Mouse (Mus musculus) forebrain, embryonic 11.5 days (tissue): ENCODE results near the gene Hivep3. TPM values are rescaled to one million over a fixed set of nuclear protein-coding genes. Genes with fewer than 3 reads are reported as not detected.

Experiments used
- ATAC-seq: fragments of 200-750 bp; cut with Nextera tagmentation; replicated peaks from 2 replicates; pipeline ENCODE4 v1.8.0; 2017; ENCODE audit warnings: moderate TSS enrichment; ENCODE audit not compliant: low FRiP score
- DNase-seq: peaks from one replicate; pipeline ENCODE4 v3.0.0-alpha.2; 2017; ENCODE audit warnings: low spot score
- H3K27ac ChIP-seq: fragments of 300-500 bp; sonication (generic); 2 replicates; pipeline ENCODE4 v1.5.1; 2014; ENCODE audit warnings: low read depth, low read length
- H3K27me3 ChIP-seq: fragments of 300-500 bp; sonication (generic); 2 replicates; pipeline ENCODE4 v1.6.1; 2014; ENCODE audit warnings: mild to moderate bottlenecking, low read length, mixed read lengths; ENCODE audit not compliant: control insufficient read depth, insufficient read depth
- H3K36me3 ChIP-seq: fragments of 300-500 bp; sonication (generic); 2 replicates; pipeline ENCODE4 v1.6.1; 2014; ENCODE audit warnings: mild to moderate bottlenecking, low read length, moderate library complexity, mixed read lengths; ENCODE audit not compliant: control insufficient read depth, insufficient read depth
- H3K4me1 ChIP-seq: fragments of 300-500 bp; sonication (generic); replicated peaks from 2 replicates; pipeline ENCODE4 v1.6.1; 2014; ENCODE audit warnings: low read length, mixed read lengths; ENCODE audit not compliant: control insufficient read depth, insufficient read depth
- H3K4me2 ChIP-seq: fragments of 300-500 bp; sonication (generic); 2 replicates; pipeline ENCODE4 v1.6.1; 2014; ENCODE audit warnings: low read depth, mild to moderate bottlenecking, low read length, moderate library complexity, mixed read lengths; ENCODE audit not compliant: severe bottlenecking
- H3K4me3 ChIP-seq: fragments of 300-500 bp; sonication (generic); 2 replicates; pipeline ENCODE4 v1.5.1; 2014; ENCODE audit warnings: low read depth, low read length
- H3K9ac ChIP-seq: fragments of 300-500 bp; sonication (generic); 2 replicates; pipeline ENCODE4 v1.6.1; 2014; ENCODE audit warnings: low read length
- H3K9me3 ChIP-seq: fragments of 300-500 bp; sonication (generic); 2 replicates; pipeline ENCODE4 v1.6.1; 2016; ENCODE audit warnings: low read length, mixed read lengths; ENCODE audit not compliant: control insufficient read depth
- WGBS: fragments of 180-500 bp; shearing (Covaris S2); extraction: QIAGEN DNeasy Blood & Tissue Kit; methylation state at CpG from one replicate; pipeline ENCODE4 v1.1.7; 2014; 5-methylcytosine and 5-hydroxymethylcytosine counted together
- polyA plus RNA-seq: library from polyadenylated mRNA; unstranded; fragments of >200 nt; fragmentation: Nextera tagmentation; extraction: Ambion mirVana; gene quantifications from 2 replicates; pipeline ENCODE4 v1.2.1, GENCODE M21; 2014

Hivep3 gene
- polyA plus RNA-seq, 1 experiment from 2014 or later, result 2.2 TPM

DNA sequence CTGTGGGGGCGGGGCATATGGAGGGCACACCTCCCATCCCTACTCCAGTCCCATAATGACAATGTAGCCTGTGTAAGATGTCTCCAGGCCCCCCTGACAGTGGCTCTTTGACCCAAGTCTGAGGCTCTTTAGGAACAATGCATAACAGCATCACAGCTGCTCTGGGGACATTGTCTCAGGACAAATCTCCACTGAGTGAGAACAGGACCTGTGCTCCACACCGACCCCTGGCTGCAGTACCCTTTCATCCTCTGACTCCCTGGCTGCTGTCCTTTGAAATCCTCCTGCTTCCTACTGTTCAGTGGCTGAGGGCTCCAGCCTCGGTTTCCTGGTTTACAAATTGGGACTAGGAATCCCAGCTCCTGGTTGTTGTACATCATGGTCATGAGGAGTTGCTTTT lies 269.4 kb downstream of the Hivep3 start:
- Histone ChIP-seq H3K4me2 (no peak overlapping the region), H3K36me3 (no peaks in the 10 kb centered on the region), H3K9me3 (no peaks in the 10 kb centered on the region), H3K4me1 (no peaks in the 10 kb centered on the region), H3K27ac (no peak overlapping the region), H3K9ac (no peak overlapping the region), H3K4me3 (no peak overlapping the region), H3K27me3 (no peaks in the 10 kb centered on the region)
- no peak for ATAC-seq
- 35% methylated on average over 3 of the region's 3 CpGs for WGBS
- DNase-seq, result no peak

GRCm38 (mm10) chr4:120006046-120006445 lies 272.5 kb downstream of the Hivep3 start:
- Histone ChIP-seq H3K4me3 (no peak overlapping the region), H3K4me1 (no peaks in the 10 kb centered on the region), H3K9ac (no peak overlapping the region), H3K9me3 (no peaks in the 10 kb centered on the region), H3K4me2 (no peak overlapping the region), H3K27ac (no peak overlapping the region), H3K27me3 (no peaks in the 10 kb centered on the region), H3K36me3 (no peaks in the 10 kb centered on the region)
- no peak for ATAC-seq
- no peak for DNase-seq
- WGBS, result 82% methylated on average over 6 of the region's 6 CpGs

DNA sequence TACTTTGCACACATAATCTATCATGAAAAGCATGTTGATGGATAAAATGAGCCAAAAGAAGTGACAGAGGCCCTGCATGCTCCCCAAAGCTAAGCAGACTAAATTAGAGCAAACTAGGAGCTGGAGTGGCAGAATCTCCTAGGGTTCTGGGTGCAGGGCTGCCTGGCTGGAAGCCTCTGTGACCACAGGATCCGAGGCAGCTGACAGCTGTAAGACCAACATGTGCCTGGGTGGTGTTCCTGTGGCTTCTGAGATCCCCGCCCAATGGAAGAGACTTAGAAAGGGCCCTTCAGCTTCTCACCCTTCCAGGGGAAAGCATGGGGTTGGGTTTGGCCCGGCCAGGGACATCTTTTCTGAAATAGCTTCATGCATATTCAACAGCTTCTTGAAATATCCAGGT lies 274.3 kb downstream of the Hivep3 start:
- Histone ChIP-seq H3K36me3 (no peaks in the 10 kb centered on the region), H3K4me2 (no peak overlapping the region), H3K27me3 (no peaks in the 10 kb centered on the region), H3K9me3 (no peaks in the 10 kb centered on the region), H3K4me3 (no peak overlapping the region), H3K9ac (no peak overlapping the region), H3K4me1 (no peaks in the 10 kb centered on the region), H3K27ac (no peak overlapping the region)
- no peak for ATAC-seq
- DNase-seq, result no peak
- 74% methylated on average over 3 of the region's 3 CpGs for WGBS

DNA sequence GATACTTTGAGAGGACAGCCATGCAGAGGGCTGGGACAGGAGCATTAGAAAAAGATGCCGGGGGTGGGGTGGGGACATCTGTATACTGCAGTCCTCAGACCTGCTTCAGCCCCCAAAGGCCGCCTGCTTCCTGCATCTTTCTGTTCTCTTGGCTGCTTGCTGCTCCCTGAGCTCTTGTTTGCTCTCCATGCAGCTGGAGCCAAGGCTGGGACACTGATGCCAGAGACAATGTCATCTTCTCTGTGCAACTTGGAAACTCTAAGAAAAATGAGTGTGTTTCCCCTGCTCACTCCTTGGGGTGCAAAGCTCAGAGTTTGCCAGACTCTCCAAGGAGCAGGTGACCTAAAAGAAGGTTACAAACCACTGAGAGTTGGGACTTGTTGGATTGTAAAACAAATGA lies 275.6 kb downstream of the Hivep3 start:
- H3K9ac ChIP-seq, result no peak overlapping the region
- no peaks in the 10 kb centered on the region for H3K27me3 ChIP-seq
- H3K9me3 ChIP-seq, result no peaks in the 10 kb centered on the region
- no peak overlapping the region for H3K27ac ChIP-seq
- DNase-seq (no peak), ATAC-seq (no peak)
- H3K4me1 ChIP-seq, result no peaks in the 10 kb centered on the region
- 77% methylated on average over 2 of the region's 2 CpGs for whole genome bisulfite sequencing
- no peak overlapping the region for H3K4me2 ChIP-seq
- no peak overlapping the region for H3K4me3 ChIP-seq
- H3K36me3 ChIP-seq, result no peaks in the 10 kb centered on the region

DNA sequence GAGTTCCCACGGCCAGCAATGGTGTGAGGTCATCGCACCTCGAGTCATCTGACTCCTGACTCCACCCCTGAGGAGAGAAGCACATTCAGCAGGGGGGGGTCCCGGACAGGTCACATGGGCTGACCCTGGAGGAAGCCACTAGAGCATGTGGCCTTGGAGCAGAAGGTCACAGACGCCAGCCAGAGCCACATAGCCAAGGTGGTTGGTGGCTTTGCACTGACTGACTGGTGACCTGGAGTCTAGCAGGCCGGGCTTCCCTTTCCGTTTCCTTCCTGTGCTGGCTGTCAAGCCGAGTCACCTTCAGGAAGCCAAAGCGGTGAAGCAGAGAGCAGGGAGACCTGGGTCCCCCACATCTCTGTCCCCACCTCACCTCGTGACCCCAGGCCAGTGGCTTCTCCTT lies 278.2 kb downstream of the Hivep3 start:
- H3K4me2 ChIP-seq, result no peak overlapping the region
- H3K27ac ChIP-seq, result no peak overlapping the region
- no peaks in the 10 kb centered on the region for H3K4me1 ChIP-seq
- ATAC-seq (no peak), DNase-seq (no peak)
- no peak overlapping the region for H3K4me3 ChIP-seq
- H3K9ac ChIP-seq, result no peak overlapping the region
- no peaks in the 10 kb centered on the region for H3K36me3 ChIP-seq
- H3K27me3 ChIP-seq, result no peaks in the 10 kb centered on the region
- WGBS, result 72% methylated on average over 10 of the region's 10 CpGs
- no peaks in the 10 kb centered on the region for H3K9me3 ChIP-seq

DNA sequence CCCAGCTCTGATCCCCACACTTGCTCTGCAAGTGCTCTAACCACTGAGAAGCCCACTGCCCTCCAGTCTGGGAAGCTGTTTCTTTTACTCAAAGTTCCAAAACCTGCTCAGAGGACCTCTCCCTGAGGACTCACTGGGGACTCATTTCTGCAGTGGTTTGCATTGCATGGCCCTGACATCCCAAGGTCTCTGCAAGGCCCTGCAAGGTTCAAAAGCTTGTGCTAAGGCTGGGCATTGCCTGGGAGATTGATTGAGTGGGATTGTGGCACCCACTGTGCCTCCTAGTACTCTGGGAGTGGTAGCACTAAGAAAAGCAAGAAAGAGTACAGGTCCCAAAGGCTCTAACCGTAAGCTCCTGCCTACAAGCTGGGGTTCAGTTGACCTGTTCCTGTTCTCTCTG lies 279.3 kb downstream of the Hivep3 start:
- no peaks in the 10 kb centered on the region for H3K27me3 ChIP-seq
- DNase-seq (no peak), ATAC-seq (no peak)
- no peaks in the 10 kb centered on the region for H3K9me3 ChIP-seq
- H3K4me2 ChIP-seq, result no peak overlapping the region
- H3K4me3 ChIP-seq, result no peak overlapping the region
- 76% methylated on average over 1 of the region's 1 CpGs for WGBS
- H3K9ac ChIP-seq, result no peak overlapping the region
- no peaks in the 10 kb centered on the region for H3K4me1 ChIP-seq
- no peaks in the 10 kb centered on the region for H3K36me3 ChIP-seq
- no peak overlapping the region for H3K27ac ChIP-seq

DNA sequence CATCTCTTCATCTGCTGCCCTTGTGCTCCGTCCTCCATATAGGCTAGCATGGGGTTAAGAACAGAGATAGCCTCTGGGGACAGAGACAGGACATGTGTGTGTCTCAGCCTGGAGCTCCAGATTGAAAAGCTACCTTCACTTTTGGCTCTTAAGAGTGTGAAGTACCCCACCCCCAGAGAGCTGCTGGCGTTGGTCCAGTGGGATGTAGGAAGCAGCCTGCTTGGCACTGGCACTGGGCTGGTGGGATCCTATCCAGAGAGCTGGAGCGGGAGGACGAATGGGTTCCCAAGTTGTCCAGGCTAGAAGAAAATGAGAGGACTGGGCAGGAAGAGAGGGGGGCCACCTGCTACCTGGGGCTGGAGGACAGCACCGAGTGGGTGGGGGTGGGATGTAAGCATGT lies 284.8 kb downstream of the Hivep3 start:
- H3K4me2 ChIP-seq, result no peak overlapping the region
- no peaks in the 10 kb centered on the region for H3K27me3 ChIP-seq
- no peak overlapping the region for H3K4me3 ChIP-seq
- H3K9me3 ChIP-seq, result no peaks in the 10 kb centered on the region
- H3K27ac ChIP-seq, result no peak overlapping the region
- no peak overlapping the region for H3K9ac ChIP-seq
- ATAC-seq, result no peak
- 87% methylated on average over 5 of the region's 5 CpGs for WGBS
- no peak for DNase-seq
- no peaks in the 10 kb centered on the region for H3K4me1 ChIP-seq
- H3K36me3 ChIP-seq, result no peaks in the 10 kb centered on the region

- no peaks in the 10 kb centered on the region for H3K4me1 ChIP-seq
- DNase-seq, result no peak
Measured at GRCm38 (mm10) chr4:120022392-120022791, 288.8 kb downstream of the Hivep3 start.

GRCm38 (mm10) chr4:120023221-120023840 lies 289.7 kb downstream of the Hivep3 start:
- Histone ChIP-seq H3K36me3 (no peaks in the 10 kb centered on the region), H3K4me2 (no peak overlapping the region), H3K4me1 (no peaks in the 10 kb centered on the region), H3K27me3 (no peaks in the 10 kb centered on the region), H3K27ac (no peak overlapping the region), H3K9ac (no peak overlapping the region), H3K9me3 (no peaks in the 10 kb centered on the region), H3K4me3 (no peak overlapping the region)
- 92% methylated on average over 4 of the region's 4 CpGs for WGBS
- DNase-seq (no peak), ATAC-seq (no peak)

More at GRCm38 (mm10) chr4:120022392-120022791, 288.8 kb downstream of the Hivep3 start:
- H3K4me2 ChIP-seq, result no peak overlapping the region
- H3K36me3 ChIP-seq, result no peaks in the 10 kb centered on the region
- ATAC-seq, result no peak
- H3K4me3 ChIP-seq, result no peak overlapping the region
- no peak overlapping the region for H3K27ac ChIP-seq
- H3K9ac ChIP-seq, result no peak overlapping the region
- H3K27me3 ChIP-seq, result no peaks in the 10 kb centered on the region
- WGBS, result 72% methylated on average over 3 of the region's 3 CpGs
- no peaks in the 10 kb centered on the region for H3K9me3 ChIP-seq
